Mouse (Mus musculus): ENCODE data around the gene Nedd9. TPM values are rescaled to one million over a fixed set of nuclear protein-coding genes. Genes with fewer than 3 reads are reported as not detected.

Gene Nedd9
- polyA plus RNA-seq, 1 experiment: 26.5 TPM

DNA sequence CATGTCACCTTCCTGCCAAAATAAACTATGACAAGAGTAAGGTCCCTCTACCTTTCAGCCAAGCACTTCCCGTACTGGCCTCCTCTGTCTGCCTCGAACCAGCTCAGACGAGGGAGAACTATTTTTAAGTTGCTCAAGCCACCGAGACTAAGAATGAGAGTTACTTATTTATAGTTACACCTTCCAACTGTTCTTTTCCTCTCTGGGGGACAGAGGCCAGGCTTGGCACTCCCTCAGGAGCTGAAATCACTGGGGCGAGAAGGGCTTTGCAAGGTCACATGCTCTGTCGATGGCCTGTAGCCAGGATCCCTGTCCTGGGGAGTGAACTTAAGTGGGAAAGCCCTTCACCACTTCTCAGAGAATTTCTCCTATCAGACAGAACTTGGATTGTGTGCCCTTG, 150.9 kb downstream of the Nedd9 start:
- 59% methylated on average over 6 of the region's 6 CpGs for WGBS
- no peak overlapping the region for H3K4me3 ChIP-seq (replicated peaks; ENCODE audit: control insufficient read depth, low read depth, low read length)
- H3K27ac ChIP-seq (ENCODE audit: control insufficient read depth, insufficient read depth, low read depth, low read length, poor library complexity): 0 out of 2 replicates have a peak overlapping the region, but pooled peaks have one; percentile 19
- no peaks in the 10 kb centered on the region; the same call in none of the 2 replicates for H3K4me1 ChIP-seq (ENCODE audit: control insufficient read depth, insufficient read depth, low read length)
- TF ChIP-seq CTCF (IDR thresholded peaks at IDR 0.05; ENCODE audit: control insufficient read depth, insufficient read depth, low read length) (no peak), POLR2A (IDR thresholded peaks at IDR 0.05; ENCODE audit: borderline replicate concordance, control insufficient read depth, low read depth, low read length) (no peak)

DNA sequence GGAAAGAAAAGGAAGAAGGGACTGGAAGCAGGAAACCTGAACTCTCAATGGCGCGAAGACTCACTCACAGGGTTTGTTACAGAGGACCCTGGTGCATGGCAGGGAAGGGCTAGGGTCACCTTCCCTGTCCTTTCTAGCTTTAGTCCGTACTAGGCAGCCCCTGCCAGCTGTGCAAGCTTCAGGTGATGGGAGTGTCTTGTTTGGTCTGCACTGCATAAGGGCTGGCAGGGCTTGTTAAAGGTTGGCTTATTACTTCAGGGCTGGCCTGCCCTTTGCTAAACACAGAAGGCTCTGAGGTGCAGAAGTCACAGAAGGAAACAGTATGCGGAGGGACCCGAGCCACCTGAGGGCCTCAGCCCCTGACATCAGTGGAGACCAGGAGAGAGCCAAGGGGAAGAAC, 151.4 kb downstream of the Nedd9 start:
- peak overlapping the region; percentile 19; the same call in 1 of the 2 replicates for H3K27ac ChIP-seq (ENCODE audit: control insufficient read depth, insufficient read depth, low read depth, low read length, poor library complexity)
- H3K4me1 ChIP-seq (ENCODE audit: control insufficient read depth, insufficient read depth, low read length): no peaks in the 10 kb centered on the region; the same call in none of the 2 replicates
- 75% methylated on average over 5 of the region's 5 CpGs for WGBS
- H3K4me3 ChIP-seq (replicated peaks; ENCODE audit: control insufficient read depth, low read depth, low read length): no peak overlapping the region
- TF ChIP-seq CTCF (IDR thresholded peaks at IDR 0.05; ENCODE audit: control insufficient read depth, insufficient read depth, low read length) (no peak), POLR2A (IDR thresholded peaks at IDR 0.05; ENCODE audit: borderline replicate concordance, control insufficient read depth, low read depth, low read length) (no peak)

DNA sequence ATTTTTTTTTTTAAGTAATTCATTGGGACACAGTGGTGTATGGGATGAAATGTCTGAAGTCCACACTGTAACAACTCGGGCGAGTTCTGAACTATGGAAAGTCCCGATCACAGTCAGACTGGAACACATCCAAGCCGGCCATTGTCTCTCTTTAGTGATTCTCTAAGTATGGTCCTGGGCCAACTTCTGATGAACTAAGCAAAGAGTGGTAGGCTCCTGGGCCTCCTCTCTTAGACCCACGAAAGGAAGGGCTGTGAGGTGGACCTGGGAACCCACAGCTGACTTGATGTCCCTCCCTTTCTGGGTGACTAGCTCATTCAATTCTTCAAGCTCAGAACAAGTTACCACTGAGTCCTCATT, 152.5 kb downstream of the Nedd9 start:
- no peak overlapping the region for H3K4me3 ChIP-seq (replicated peaks; ENCODE audit: control insufficient read depth, low read depth, low read length)
- no peak for TF ChIP-seq CTCF (IDR thresholded peaks at IDR 0.05; ENCODE audit: control insufficient read depth, insufficient read depth, low read length)
- no peak for TF ChIP-seq POLR2A (IDR thresholded peaks at IDR 0.05; ENCODE audit: borderline replicate concordance, control insufficient read depth, low read depth, low read length)
- 82% methylated on average over 5 of the region's 5 CpGs for WGBS
- no peak overlapping the region for H3K27ac ChIP-seq (ENCODE audit: control insufficient read depth, insufficient read depth, low read depth, low read length, poor library complexity)
- H3K4me1 ChIP-seq (ENCODE audit: control insufficient read depth, insufficient read depth, low read length): no peaks in the 10 kb centered on the region; the same call in none of the 2 replicates

DNA sequence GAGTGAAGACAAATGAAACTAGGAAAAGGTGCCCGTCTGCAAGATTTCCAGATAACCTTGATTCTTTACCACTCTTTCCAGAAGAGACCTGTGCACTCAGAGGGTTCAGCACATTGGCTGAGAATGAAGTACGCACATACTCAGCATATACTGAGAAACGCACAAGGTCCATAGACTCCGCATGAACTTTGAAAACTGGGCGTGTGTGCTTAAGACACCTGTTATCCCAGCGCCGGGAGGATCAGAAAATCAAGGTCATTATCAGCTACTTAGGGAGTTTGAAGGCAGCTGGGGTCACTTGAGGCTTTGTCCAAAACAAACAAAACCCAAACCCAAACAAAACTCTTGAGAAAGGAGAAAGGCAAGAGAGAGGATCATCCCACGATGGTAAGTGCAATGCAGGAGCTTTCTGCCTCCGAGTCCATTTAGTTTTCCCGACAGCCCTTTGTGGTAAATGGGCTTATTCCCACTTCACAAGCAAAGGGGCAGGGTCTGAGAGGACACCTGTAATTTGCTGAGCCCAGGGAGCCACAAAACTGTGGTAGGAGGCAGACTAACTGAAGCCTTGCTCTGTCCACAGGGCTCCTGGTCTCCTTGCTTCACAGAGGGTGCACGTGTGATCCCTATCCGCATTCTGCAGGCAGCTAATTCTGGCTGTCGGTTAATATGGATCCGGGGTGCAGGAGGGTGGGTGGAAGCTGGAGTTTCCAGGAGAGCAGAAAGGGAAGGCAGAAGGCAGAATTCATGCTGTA, 153.1 kb downstream of the Nedd9 start:
- Histone ChIP-seq H3K4me3 (replicated peaks; ENCODE audit: control insufficient read depth, low read depth, low read length) (no peak overlapping the region), H3K27ac (ENCODE audit: control insufficient read depth, insufficient read depth, low read depth, low read length, poor library complexity) (no peak overlapping the region), H3K4me1 (ENCODE audit: control insufficient read depth, insufficient read depth, low read length) (no peaks in the 10 kb centered on the region; the same call in none of the 2 replicates)
- 86% methylated on average over 14 of the region's 14 CpGs for WGBS
- TF ChIP-seq CTCF (IDR thresholded peaks at IDR 0.05; ENCODE audit: control insufficient read depth, insufficient read depth, low read length) (no peak), POLR2A (IDR thresholded peaks at IDR 0.05; ENCODE audit: borderline replicate concordance, control insufficient read depth, low read depth, low read length) (no peak)

DNA sequence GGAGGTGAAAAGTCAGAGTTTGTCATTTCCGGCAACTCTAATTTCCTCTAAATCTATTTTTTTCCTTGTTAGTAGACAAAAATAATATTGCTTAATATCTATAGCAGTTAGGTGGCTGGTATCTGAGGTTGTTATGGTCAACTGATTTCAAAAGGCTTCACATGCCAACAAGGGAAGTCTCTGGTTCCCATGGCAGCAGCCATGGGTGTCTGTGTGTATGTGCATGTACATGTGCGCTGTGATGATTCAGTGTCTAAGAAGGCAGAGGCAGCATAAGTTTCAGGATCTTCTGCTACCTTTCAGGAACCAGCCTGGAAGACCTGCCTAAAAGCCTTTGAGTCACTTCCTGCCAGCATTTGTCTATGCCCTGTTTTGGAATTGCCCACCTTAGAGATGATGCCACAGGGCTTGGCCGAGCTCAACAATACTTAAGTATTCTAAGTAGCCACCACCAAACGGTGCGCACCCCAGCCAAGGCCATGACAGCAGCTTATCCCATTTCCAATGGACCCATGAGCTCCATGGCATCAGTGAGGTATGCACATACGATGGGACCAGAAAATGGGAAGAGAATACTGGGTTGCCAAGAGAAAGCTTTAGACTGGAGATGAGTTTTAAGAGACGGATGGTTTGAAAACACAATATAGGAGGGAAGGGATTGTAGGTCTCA, 155.4 kb downstream of the Nedd9 start:
- H3K4me1 ChIP-seq (ENCODE audit: control insufficient read depth, insufficient read depth, low read length): peaks cover 2% of the 10 kb centered on the region
- no peak for TF ChIP-seq CTCF (IDR thresholded peaks at IDR 0.05; ENCODE audit: control insufficient read depth, insufficient read depth, low read length)
- TF ChIP-seq POLR2A (IDR thresholded peaks at IDR 0.05; ENCODE audit: borderline replicate concordance, control insufficient read depth, low read depth, low read length): no peak
- H3K27ac ChIP-seq (ENCODE audit: control insufficient read depth, insufficient read depth, low read depth, low read length, poor library complexity): no peak overlapping the region
- WGBS: 74% methylated on average over 7 of the region's 7 CpGs
- no peak overlapping the region for H3K4me3 ChIP-seq (replicated peaks; ENCODE audit: control insufficient read depth, low read depth, low read length)

DNA sequence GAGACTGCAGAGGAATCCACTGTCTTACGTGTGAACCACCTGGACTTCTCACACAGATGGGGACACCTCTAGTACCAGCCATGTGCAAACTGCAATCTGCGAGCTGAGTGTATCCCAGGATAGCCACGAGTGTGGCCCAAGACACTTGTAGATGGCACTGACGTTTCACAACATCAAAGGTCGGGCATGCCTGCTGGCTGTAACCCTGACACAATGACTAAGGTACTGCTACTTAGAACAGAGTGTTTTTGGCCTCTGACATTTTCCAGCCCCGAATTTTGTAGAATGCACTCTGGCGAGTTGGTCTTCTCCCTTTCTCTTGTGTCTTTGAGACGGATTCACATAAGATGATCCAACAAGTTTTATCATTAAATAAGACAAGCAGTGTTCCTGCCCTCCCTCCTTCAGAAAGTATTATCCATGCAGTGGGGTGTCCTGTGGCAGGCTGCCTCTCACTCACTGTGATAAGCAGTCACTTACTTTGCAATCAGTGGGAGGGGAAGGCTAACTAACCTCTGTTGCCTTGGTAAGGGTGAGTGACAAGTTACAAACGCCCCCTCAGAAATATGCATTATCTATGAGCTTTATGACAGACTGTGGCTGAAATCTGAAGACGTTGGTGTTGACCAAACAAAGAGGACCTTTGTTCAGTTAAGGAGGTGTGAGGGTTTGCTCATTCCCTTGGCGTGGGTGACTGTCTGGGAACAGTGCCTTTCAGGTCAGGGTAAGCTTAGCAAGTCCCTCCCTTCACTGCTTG, 156.4 kb downstream of the Nedd9 start:
- TF ChIP-seq POLR2A (IDR thresholded peaks at IDR 0.05; ENCODE audit: borderline replicate concordance, control insufficient read depth, low read depth, low read length) (no peak), CTCF (IDR thresholded peaks at IDR 0.05; ENCODE audit: control insufficient read depth, insufficient read depth, low read length) (no peak)
- Histone ChIP-seq H3K4me1 (ENCODE audit: control insufficient read depth, insufficient read depth, low read length) (peaks cover 2% of the 10 kb centered on the region; the same call in 1 of the 2 replicates), H3K27ac (ENCODE audit: control insufficient read depth, insufficient read depth, low read depth, low read length, poor library complexity) (no peak overlapping the region), H3K4me3 (replicated peaks; ENCODE audit: control insufficient read depth, low read depth, low read length) (no peak overlapping the region)
- WGBS: 55% methylated on average over 11 of the region's 11 CpGs

DNA sequence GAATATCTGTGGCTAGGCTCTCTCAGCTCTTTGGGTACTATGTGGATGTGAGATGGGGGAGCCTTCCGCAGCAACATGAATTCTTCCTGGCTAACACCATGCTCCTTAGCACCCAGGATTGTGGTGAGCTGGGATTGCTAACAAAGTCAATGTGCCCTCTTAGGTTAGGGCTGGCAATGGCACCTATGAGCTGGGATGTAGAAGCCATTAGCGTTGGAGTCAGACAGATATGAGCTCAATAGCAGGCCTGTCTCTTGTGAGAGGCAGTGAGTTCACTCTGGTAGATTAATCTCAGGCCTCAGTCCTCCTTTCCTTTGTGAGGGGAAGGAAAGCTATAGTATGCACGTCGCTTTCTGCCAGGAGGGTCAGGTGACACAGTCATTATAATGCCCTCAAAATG, 157.1 kb downstream of the Nedd9 start:
- no peak overlapping the region for H3K27ac ChIP-seq (ENCODE audit: control insufficient read depth, insufficient read depth, low read depth, low read length, poor library complexity)
- no peak overlapping the region for H3K4me3 ChIP-seq (replicated peaks; ENCODE audit: control insufficient read depth, low read depth, low read length)
- peaks cover 2% of the 10 kb centered on the region; the same call in 1 of the 2 replicates for H3K4me1 ChIP-seq (ENCODE audit: control insufficient read depth, insufficient read depth, low read length)
- 84% methylated on average over 4 of the region's 4 CpGs for WGBS
- TF ChIP-seq CTCF (IDR thresholded peaks at IDR 0.05; ENCODE audit: control insufficient read depth, insufficient read depth, low read length) (no peak), POLR2A (IDR thresholded peaks at IDR 0.05; ENCODE audit: borderline replicate concordance, control insufficient read depth, low read depth, low read length) (no peak)

DNA sequence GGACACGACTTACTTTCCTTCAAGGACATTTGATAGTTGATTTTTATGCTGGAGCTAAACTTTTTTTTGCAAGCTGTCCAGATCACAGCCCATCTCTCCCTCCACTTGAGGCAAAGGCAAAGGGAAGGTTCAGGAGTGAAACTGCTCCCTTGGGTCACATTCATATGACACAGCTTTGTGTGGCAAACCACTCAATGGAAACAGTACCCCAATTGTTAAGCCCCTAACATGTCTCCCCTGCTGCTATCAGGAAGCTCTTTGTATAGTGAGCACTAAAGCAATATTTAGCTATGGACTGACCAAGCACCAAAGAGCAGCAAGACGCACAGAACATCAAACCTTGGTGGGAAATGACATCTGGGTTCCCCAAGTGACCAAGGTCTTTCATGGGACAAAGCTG, 158.7 kb downstream of the Nedd9 start:
- WGBS: 75% methylated on average over 2 of the region's 2 CpGs
- Histone ChIP-seq H3K4me1 (ENCODE audit: control insufficient read depth, insufficient read depth, low read length) (peaks cover 2% of the 10 kb centered on the region; the same call in 1 of the 2 replicates), H3K4me3 (replicated peaks; ENCODE audit: control insufficient read depth, low read depth, low read length) (no peak overlapping the region), H3K27ac (ENCODE audit: control insufficient read depth, insufficient read depth, low read depth, low read length, poor library complexity) (no peak overlapping the region)
- TF ChIP-seq CTCF (IDR thresholded peaks at IDR 0.05; ENCODE audit: control insufficient read depth, insufficient read depth, low read length): no peak
- TF ChIP-seq POLR2A (IDR thresholded peaks at IDR 0.05; ENCODE audit: borderline replicate concordance, control insufficient read depth, low read depth, low read length): no peak

All from bone marrow, adult 2 months (tissue).